In genomic region chr11:5789071-5789753, GRCm38 (mm10) we compare ENCODE assay signal across 8 mouse cellular contexts. TPM values are rescaled to one million over a fixed set of nuclear protein-coding genes. Genes with fewer than 3 reads are reported as not detected.
DNase-seq lines count a peak whose midpoint lies in the region; ATAC-seq and TF ChIP-seq lines count a peak whose summit lies in the region.

No protein-coding gene starts in this region.

- ATAC-seq in kidney, embryonic 16.5 days (ENCODE audit: low FRiP score, low TSS enrichment): no peak
- ATAC-seq in forebrain, postnatal 0 days: no peak
- no peak; the same call in 1 of the 2 replicates for ATAC-seq in lung, embryonic 16.5 days (ENCODE audit: low read depth)
- no peak for ATAC-seq in stomach, embryonic 15.5 days (ENCODE audit: insufficient read depth, low FRiP score, low read depth)

- H3K4me2 ChIP-seq in kidney, embryonic 16.5 days (replicated peaks; ENCODE audit: low read depth, low read length): peak overlapping the region; percentile 74
- peak overlapping the region; percentile 80 for H3K4me2 ChIP-seq in forebrain, postnatal 0 days (ENCODE audit: low read depth)
- H3K4me2 ChIP-seq in lung, embryonic 16.5 days (ENCODE audit: low read depth, low read length): peak overlapping the region; percentile 84
- H3K4me2 ChIP-seq in stomach, embryonic 15.5 days: peak overlapping the region; percentile 62

- H3K4me3 ChIP-seq in kidney, embryonic 16.5 days (ENCODE audit: low read length): peak overlapping the region; percentile 79
- H3K4me3 ChIP-seq in forebrain, postnatal 0 days (ENCODE audit: low read depth, low read length): peak overlapping the region; percentile 91
- peak overlapping the region; percentile 76 for H3K4me3 ChIP-seq in lung, embryonic 16.5 days (ENCODE audit: low read length)
- peak overlapping the region; percentile 61 for H3K4me3 ChIP-seq in stomach, embryonic 15.5 days (replicated peaks)

- peaks cover 20% of the 10 kb centered on the region for H3K4me1 ChIP-seq in kidney, embryonic 16.5 days (ENCODE audit: insufficient read depth, low read length)
- peaks cover 20% of the 10 kb centered on the region for H3K4me1 ChIP-seq in forebrain, postnatal 0 days (ENCODE audit: insufficient read depth)
- H3K4me1 ChIP-seq in lung, embryonic 16.5 days (replicated peaks; ENCODE audit: control insufficient read depth, insufficient read depth, low read length): peaks cover 12% of the 10 kb centered on the region
- H3K4me1 ChIP-seq in stomach, embryonic 15.5 days: peaks cover 17% of the 10 kb centered on the region

- H3K27me3 ChIP-seq in kidney, embryonic 16.5 days (ENCODE audit: insufficient read depth, low read length): no peaks in the 10 kb centered on the region
- H3K27me3 ChIP-seq in forebrain, postnatal 0 days (ENCODE audit: insufficient read depth, low read length): no peaks in the 10 kb centered on the region
- H3K27me3 ChIP-seq in lung, embryonic 16.5 days (ENCODE audit: control insufficient read depth, insufficient read depth, low read depth, low read length): no peaks in the 10 kb centered on the region
- H3K27me3 ChIP-seq in stomach, embryonic 15.5 days (replicated peaks): no peaks in the 10 kb centered on the region

- H3K9ac ChIP-seq in kidney, embryonic 16.5 days (replicated peaks; ENCODE audit: low read length): peak overlapping the region; percentile 85
- peak overlapping the region; percentile 91 for H3K9ac ChIP-seq in forebrain, postnatal 0 days
- H3K9ac ChIP-seq in lung, embryonic 16.5 days (ENCODE audit: low read length): peak overlapping the region; percentile 83
- peak overlapping the region; percentile 57 for H3K9ac ChIP-seq in stomach, embryonic 15.5 days

- H3K27ac ChIP-seq in kidney, embryonic 16.5 days (ENCODE audit: low read length): peak overlapping the region; percentile 87
- peak overlapping the region; percentile 92 for H3K27ac ChIP-seq in forebrain, postnatal 0 days (ENCODE audit: low read depth, low read length)
- peak overlapping the region; percentile 86 for H3K27ac ChIP-seq in lung, embryonic 16.5 days (ENCODE audit: low read length)
- peak overlapping the region; percentile 88 for H3K27ac ChIP-seq in stomach, embryonic 15.5 days

- no peak for DNase-seq in kidney, postnatal 36 days
- peak; percentile 17 for DNase-seq in Muller cell, postnatal 12 days (ENCODE audit: inconsistent ontology term)
- no peak for DNase-seq in forebrain, postnatal 0 days
- no peak for DNase-seq in ovary, adult 18-20 months (ENCODE audit: low spot score)
- DNase-seq in right cerebral cortex, postnatal 14 days: no peak

- WGBS in kidney, embryonic 16.5 days: 63% methylated on average over 6 of the region's 6 CpGs
- WGBS in forebrain, postnatal 0 days: 75% methylated on average over 6 of the region's 6 CpGs
- WGBS in lung, embryonic 16.5 days: 50% methylated on average over 6 of the region's 6 CpGs
- WGBS in stomach, embryonic 15.5 days: 45% methylated on average over 6 of the region's 6 CpGs

- H3K9me3 ChIP-seq in kidney, embryonic 16.5 days (ENCODE audit: low read length): no peaks in the 10 kb centered on the region
- H3K9me3 ChIP-seq in forebrain, postnatal 0 days (ENCODE audit: low read length): no peaks in the 10 kb centered on the region
- no peaks in the 10 kb centered on the region for H3K9me3 ChIP-seq in lung, embryonic 16.5 days (ENCODE audit: control insufficient read depth, low read length)
- H3K9me3 ChIP-seq in stomach, embryonic 15.5 days: no peaks in the 10 kb centered on the region

- TF ChIP-seq CTCF in forebrain, postnatal 0 days (IDR thresholded peaks at IDR 0.05; ENCODE audit: low read depth): peak; percentile 40; the same call in 1 of the 2 replicates

- peaks cover 15% of the 10 kb centered on the region for H3K36me3 ChIP-seq in kidney, embryonic 16.5 days (ENCODE audit: insufficient read depth, low read length)
- H3K36me3 ChIP-seq in forebrain, postnatal 0 days (ENCODE audit: insufficient read depth): peaks cover 24% of the 10 kb centered on the region
- H3K36me3 ChIP-seq in lung, embryonic 16.5 days (ENCODE audit: control insufficient read depth, insufficient read depth, low read length): peaks cover 16% of the 10 kb centered on the region
- peaks cover 17% of the 10 kb centered on the region for H3K36me3 ChIP-seq in stomach, embryonic 15.5 days

RNA-seq across cellular contexts. Expression of gene Dbnl, which starts 0.9 kb away (rescaled TPM):
- 123 and 132 TPM in 2 replicates for polyA plus RNA-seq in kidney, embryonic 16.5 days (2015; fragmentation: Nextera tagmentation; extraction: Ambion mirVana)
- total RNA-seq in forebrain, postnatal 0 days (2014; rRNA removed): 72.6 and 77.8 TPM in 2 replicates
- polyA plus RNA-seq in forebrain, postnatal 0 days (2015; fragmentation: Nextera tagmentation; extraction: Ambion mirVana): 101 and 130 TPM in 2 replicates
- polyA plus RNA-seq in lung, embryonic 16.5 days (2015; fragmentation: Nextera tagmentation; extraction: Ambion mirVana): 110 and 111 TPM in 2 replicates
- 111 and 115 TPM in 2 replicates for polyA plus RNA-seq in stomach, embryonic 15.5 days (2015; fragmentation: Nextera tagmentation; extraction: Ambion mirVana)

RNA-seq across cellular contexts. Expression of gene Pgam2, which starts 14.3 kb away (rescaled TPM):
- 33.0 and 42.8 TPM in 2 replicates for polyA plus RNA-seq in kidney, embryonic 16.5 days (2015; fragmentation: Nextera tagmentation; extraction: Ambion mirVana)
- total RNA-seq in forebrain, postnatal 0 days (2014; rRNA removed): 0.38 and 3.5 TPM in 2 replicates
- 3.3 and 3.5 TPM in 2 replicates for polyA plus RNA-seq in forebrain, postnatal 0 days (2015; fragmentation: Nextera tagmentation; extraction: Ambion mirVana)
- 46.8 and 52.4 TPM in 2 replicates for polyA plus RNA-seq in lung, embryonic 16.5 days (2015; fragmentation: Nextera tagmentation; extraction: Ambion mirVana)
- polyA plus RNA-seq in stomach, embryonic 15.5 days (2015; fragmentation: Nextera tagmentation; extraction: Ambion mirVana): 3.4 and 6.7 TPM in 2 replicates

RNA-seq across cellular contexts. Expression of gene Urgcp, which starts 27.0 kb away (rescaled TPM):
- 25.9 and 27.8 TPM in 2 replicates for polyA plus RNA-seq in kidney, embryonic 16.5 days (2015; fragmentation: Nextera tagmentation; extraction: Ambion mirVana)
- 39.6 and 48.1 TPM in 2 replicates for total RNA-seq in forebrain, postnatal 0 days (2014; rRNA removed)
- polyA plus RNA-seq in forebrain, postnatal 0 days (2015; fragmentation: Nextera tagmentation; extraction: Ambion mirVana): 28.4 and 33.4 TPM in 2 replicates
- 26.0 and 26.7 TPM in 2 replicates for polyA plus RNA-seq in lung, embryonic 16.5 days (2015; fragmentation: Nextera tagmentation; extraction: Ambion mirVana)
- 22.8 and 23.3 TPM in 2 replicates for polyA plus RNA-seq in stomach, embryonic 15.5 days (2015; fragmentation: Nextera tagmentation; extraction: Ambion mirVana)

RNA-seq across cellular contexts. Expression of gene Polm, which starts 48.6 kb away (rescaled TPM):
- 9.8 and 11.4 TPM in 2 replicates for polyA plus RNA-seq in kidney, embryonic 16.5 days (2015; fragmentation: Nextera tagmentation; extraction: Ambion mirVana)
- total RNA-seq in forebrain, postnatal 0 days (2014; rRNA removed): 7.5 and 9.7 TPM in 2 replicates
- 4.6 and 6.0 TPM in 2 replicates for polyA plus RNA-seq in forebrain, postnatal 0 days (2015; fragmentation: Nextera tagmentation; extraction: Ambion mirVana)
- polyA plus RNA-seq in lung, embryonic 16.5 days (2015; fragmentation: Nextera tagmentation; extraction: Ambion mirVana): 8.0 and 8.4 TPM in 2 replicates
- 9.6 and 11.1 TPM in 2 replicates for polyA plus RNA-seq in stomach, embryonic 15.5 days (2015; fragmentation: Nextera tagmentation; extraction: Ambion mirVana)
